Mouse (Mus musculus): ENCODE measurements around the gene Hmcn2. TPM values are rescaled to one million over a fixed set of nuclear protein-coding genes. Genes with fewer than 3 reads are reported as not detected.
A peak's percentile ranks its signal among the peaks of the same experiment; 100 is the strongest.

Hmcn2 gene
- polyA plus RNA-seq, 1 experiment from 2014 or later: 0.91 TPM

GRCm38 (mm10) chr2:31437480-31438245 is 123.4 kb downstream of the Hmcn2 start:
- DNase-seq (ENCODE audit: low read depth, low spot score) (no peak), ATAC-seq (no peak)
- H3K27me3 ChIP-seq: no peaks in the 10 kb centered on the region
- ChIA-PET CTCF (interaction anchor here (0.7 to 7.5 kb wide), 2 partner anchors 31 to 36 kb away, joined by 3 to 72 read pairs; no protein-coding TSS in a partner anchor), POLR2A (no interaction called here)
- TF ChIP-seq CTCF (IDR thresholded peaks at IDR 0.05): no peak
- in situ Hi-C loops (cut with MboI; ENCODE audit: low pct_unique_long_range_greater_than_20kb): loop anchor here (5.0 kb wide), 1 partner anchor 35 kb away; the partner anchor contains the start of gene Ass1

GRCm38 (mm10) chr2:31439576-31439975 is 125.4 kb downstream of the Hmcn2 start:
- in situ Hi-C loops (cut with MboI; ENCODE audit: low pct_unique_long_range_greater_than_20kb): loop anchor here (5.0 kb wide), 1 partner anchor 33 kb away; the partner anchor contains the start of gene Ass1
- ATAC-seq (no peak), DNase-seq (ENCODE audit: low read depth, low spot score) (no peak)
- POLR2A ChIA-PET: interaction anchor here (0.6 kb wide), 1 partner anchor 706 kb away, joined by 3 read pairs; no protein-coding TSS in a partner anchor
- H3K27me3 ChIP-seq: no peaks in the 10 kb centered on the region
- no peak for TF ChIP-seq CTCF (IDR thresholded peaks at IDR 0.05)
- CTCF ChIA-PET: interaction anchor here (0.9 to 7.5 kb wide), 5 partner anchors 9 to 44 kb away, joined by 3 to 72 read pairs (median 4); no protein-coding TSS in a partner anchor

GRCm38 (mm10) chr2:31442480-31443160 is 128.4 kb downstream of the Hmcn2 start:
- in situ Hi-C loops (cut with MboI; ENCODE audit: low pct_unique_long_range_greater_than_20kb): no loop called here

GRCm38 (mm10) chr2:31446036-31446435 is 131.8 kb downstream of the Hmcn2 start:
- CTCF ChIA-PET: no interaction called here
- no peak for DNase-seq (ENCODE audit: low read depth, low spot score)
- no peaks in the 10 kb centered on the region for H3K27me3 ChIP-seq
- POLR2A ChIA-PET: no interaction called here
- no peak for ATAC-seq
- no peak for TF ChIP-seq CTCF (IDR thresholded peaks at IDR 0.05)
- in situ Hi-C loops (cut with MboI; ENCODE audit: low pct_unique_long_range_greater_than_20kb): no loop called here

More at GRCm38 (mm10) chr2:31442480-31443160, 128.4 kb downstream of the Hmcn2 start:
- DNase-seq (ENCODE audit: low read depth, low spot score) (peak; percentile 89), ATAC-seq (peak; percentile 91)
- ChIA-PET POLR2A (no interaction called here), CTCF (interaction anchor here (1.6 to 2.1 kb wide), 3 partner anchors 8 to 30 kb away, joined by 4 to 9 read pairs (median 4); no protein-coding TSS in a partner anchor)
- TF ChIP-seq CTCF (IDR thresholded peaks at IDR 0.05): no peak
- H3K27me3 ChIP-seq: no peaks in the 10 kb centered on the region

GRCm38 (mm10) chr2:31446456-31446855 is 132.2 kb downstream of the Hmcn2 start:
- no peaks in the 10 kb centered on the region for H3K27me3 ChIP-seq
- POLR2A ChIA-PET: no interaction called here
- in situ Hi-C loops (cut with MboI; ENCODE audit: low pct_unique_long_range_greater_than_20kb): no loop called here
- TF ChIP-seq CTCF (IDR thresholded peaks at IDR 0.05): no peak
- DNase-seq (ENCODE audit: low read depth, low spot score) (no peak), ATAC-seq (no peak)
- CTCF ChIA-PET: no interaction called here

GRCm38 (mm10) chr2:31447536-31447935 is 133.3 kb downstream of the Hmcn2 start:
- in situ Hi-C loops (cut with MboI; ENCODE audit: low pct_unique_long_range_greater_than_20kb): no loop called here
- H3K27me3 ChIP-seq: no peaks in the 10 kb centered on the region
- no peak for TF ChIP-seq CTCF (IDR thresholded peaks at IDR 0.05)
- ChIA-PET CTCF (no interaction called here), POLR2A (interaction anchor here (0.7 kb wide), 1 partner anchor 205 kb away, joined by 6 read pairs; no protein-coding TSS in a partner anchor)
- ATAC-seq (no peak), DNase-seq (ENCODE audit: low read depth, low spot score) (no peak)

GRCm38 (mm10) chr2:31448756-31449440 is 134.7 kb downstream of the Hmcn2 start:
- ATAC-seq: no peak
- DNase-seq (ENCODE audit: low read depth, low spot score): no peak
- POLR2A ChIA-PET: no interaction called here
- no peaks in the 10 kb centered on the region for H3K27me3 ChIP-seq
- CTCF ChIA-PET: interaction anchor here (0.9 to 1.0 kb wide), 2 partner anchors 10 to 13 kb away, joined by 3 to 4 read pairs; no protein-coding TSS in a partner anchor
- in situ Hi-C loops (cut with MboI; ENCODE audit: low pct_unique_long_range_greater_than_20kb): no loop called here
- no peak for TF ChIP-seq CTCF (IDR thresholded peaks at IDR 0.05)

- POLR2A ChIA-PET: no interaction called here
- in situ Hi-C loops (cut with MboI; ENCODE audit: low pct_unique_long_range_greater_than_20kb): no loop called here
- DNase-seq (ENCODE audit: low read depth, low spot score) (no peak), ATAC-seq (no peak)
- TF ChIP-seq CTCF (IDR thresholded peaks at IDR 0.05): no peak
- CTCF ChIA-PET: interaction anchor here (0.9 to 1.0 kb wide), 2 partner anchors 11 to 14 kb away, joined by 3 to 4 read pairs; no protein-coding TSS in a partner anchor
- no peaks in the 10 kb centered on the region for H3K27me3 ChIP-seq
These were observed 135.2 kb downstream of the Hmcn2 start for GRCm38 (mm10) chr2:31449441-31449815.

GRCm38 (mm10) chr2:31449902-31450301 is 135.7 kb downstream of the Hmcn2 start:
- DNase-seq (ENCODE audit: low read depth, low spot score): no peak
- in situ Hi-C loops (cut with MboI; ENCODE audit: low pct_unique_long_range_greater_than_20kb): no loop called here
- TF ChIP-seq CTCF (IDR thresholded peaks at IDR 0.05): no peak
- ATAC-seq: no peak
- ChIA-PET CTCF (interaction anchor here (1.0 kb wide), 1 partner anchor 14 kb away, joined by 4 read pairs; no protein-coding TSS in a partner anchor), POLR2A (no interaction called here)
- H3K27me3 ChIP-seq: no peaks in the 10 kb centered on the region

GRCm38 (mm10) chr2:31450661-31451060 is 136.4 kb downstream of the Hmcn2 start:
- no peak for ATAC-seq
- no peaks in the 10 kb centered on the region for H3K27me3 ChIP-seq
- in situ Hi-C loops (cut with MboI; ENCODE audit: low pct_unique_long_range_greater_than_20kb): no loop called here
- CTCF ChIA-PET: no interaction called here
- no peak for DNase-seq (ENCODE audit: low read depth, low spot score)
- POLR2A ChIA-PET: no interaction called here
- no peak for TF ChIP-seq CTCF (IDR thresholded peaks at IDR 0.05)

All from Patski (cell line).